Mouse (Mus musculus): Measurements from ENCODE around the gene Chd3.

The Chd3 gene

DNA sequence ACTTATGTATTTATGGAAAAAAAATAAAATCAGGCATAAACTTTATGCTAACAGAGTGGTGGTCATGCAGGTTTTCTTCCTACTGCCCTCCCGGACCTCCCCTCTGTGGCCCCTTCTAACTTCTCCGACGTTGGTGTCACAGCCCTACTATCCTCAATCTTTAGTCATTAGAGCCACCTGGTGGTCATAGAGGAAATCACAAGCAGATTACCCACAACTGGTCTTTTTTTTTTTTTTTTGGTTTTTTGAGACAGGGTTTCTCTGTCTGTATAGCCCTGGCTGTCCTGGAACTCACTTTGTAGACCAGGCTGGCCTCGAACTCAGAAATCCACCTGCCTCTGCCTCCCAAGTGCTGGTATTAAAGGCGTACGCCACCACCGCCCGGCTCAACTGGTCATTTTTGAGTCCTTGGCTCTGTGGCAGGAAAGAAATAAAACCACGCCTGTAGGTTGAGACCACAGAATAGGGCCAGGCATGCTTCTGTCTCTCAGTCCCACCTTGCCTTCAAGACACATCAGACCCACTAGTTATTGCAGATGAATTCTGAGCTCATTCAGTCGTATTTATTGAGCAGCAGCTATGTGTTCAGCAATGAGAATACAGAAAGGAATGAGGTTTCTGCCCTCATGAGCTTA is 21.3 kb upstream of the Chd3 start:
- peak; percentile 83 for DNase-seq (ENCODE audit: low read depth, low spot score)

GRCm38 (mm10) chr11:69389531-69390399 is 20.6 kb upstream of the Chd3 start:
- DNase-seq (ENCODE audit: low read depth, low spot score), result no peak

DNA sequence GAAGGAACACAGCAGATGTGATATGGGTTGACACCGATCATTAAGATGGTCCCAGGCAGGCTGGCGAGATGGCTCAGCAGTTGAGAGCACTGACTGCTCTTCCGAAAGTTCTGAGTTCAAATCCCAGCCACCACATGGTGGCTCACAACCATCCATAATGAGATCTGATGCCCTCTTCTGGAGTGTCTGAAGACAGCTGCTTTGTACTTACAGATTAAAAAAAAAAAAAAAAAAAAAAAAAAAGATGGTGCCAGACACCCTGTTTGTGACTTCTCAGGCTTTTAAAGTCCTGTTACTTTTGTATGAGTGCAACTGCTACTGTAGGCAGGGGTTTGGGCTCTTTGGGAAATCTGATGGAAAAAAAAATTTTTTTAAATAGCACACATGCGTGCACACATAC is 19.5 kb upstream of the Chd3 start:
- no peak for DNase-seq (ENCODE audit: low read depth, low spot score)

DNA sequence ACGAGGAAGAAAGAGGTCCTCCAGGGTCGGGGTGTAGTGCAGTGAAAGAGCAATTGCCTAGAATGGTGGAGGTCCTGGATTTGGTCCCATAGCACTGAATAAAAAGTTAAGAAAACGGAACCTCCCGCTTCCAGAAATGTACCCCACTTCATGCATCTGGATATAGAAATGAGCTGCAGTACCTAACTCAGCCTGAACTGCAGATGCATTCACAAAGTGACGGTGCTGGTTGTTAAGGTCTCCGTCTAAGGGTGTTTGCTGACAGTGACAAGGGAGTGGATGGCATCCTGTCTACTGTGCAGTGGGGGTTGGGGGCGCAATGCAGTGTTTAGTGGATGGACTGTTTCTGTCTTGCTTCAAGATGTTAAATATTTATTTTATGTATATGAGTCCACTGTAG is 17.6 kb upstream of the Chd3 start:
- DNase-seq (ENCODE audit: low read depth, low spot score), result no peak

- no peak for DNase-seq (ENCODE audit: low read depth, low spot score)
Measured at GRCm38 (mm10) chr11:69384979-69385378, 15.8 kb upstream of the Chd3 start.

DNA sequence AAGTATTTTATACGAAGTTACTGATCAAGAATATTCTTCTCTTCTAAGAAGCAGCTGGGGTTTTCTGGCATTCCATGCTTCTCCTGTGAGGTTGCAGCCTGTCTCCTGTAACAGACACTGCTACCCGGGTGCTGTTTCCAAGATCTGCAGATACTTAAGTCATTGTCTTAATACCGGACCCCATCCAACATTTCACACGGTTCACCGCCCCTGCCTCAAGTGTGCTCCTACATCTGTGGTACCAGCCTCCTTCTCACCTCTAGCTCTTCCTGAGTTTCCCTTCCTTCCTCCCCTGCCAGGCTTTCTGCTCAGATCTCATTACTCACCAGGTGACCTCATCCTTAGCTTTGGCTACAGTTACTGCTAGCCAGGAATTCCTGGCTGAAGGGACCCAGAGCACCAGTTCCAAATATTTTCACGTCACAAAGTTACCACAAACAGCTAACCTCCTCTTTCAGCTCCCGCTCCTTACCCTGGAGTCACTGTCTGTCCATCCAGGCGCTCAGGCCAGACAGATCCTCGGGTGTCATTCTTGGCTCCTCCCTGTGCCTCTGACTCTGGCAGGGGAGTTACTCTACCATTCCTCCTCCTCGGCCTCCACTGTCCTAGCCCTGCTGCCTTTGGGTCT is 13.4 kb upstream of the Chd3 start:
- DNase-seq (ENCODE audit: low read depth, low spot score), result no peak

DNA sequence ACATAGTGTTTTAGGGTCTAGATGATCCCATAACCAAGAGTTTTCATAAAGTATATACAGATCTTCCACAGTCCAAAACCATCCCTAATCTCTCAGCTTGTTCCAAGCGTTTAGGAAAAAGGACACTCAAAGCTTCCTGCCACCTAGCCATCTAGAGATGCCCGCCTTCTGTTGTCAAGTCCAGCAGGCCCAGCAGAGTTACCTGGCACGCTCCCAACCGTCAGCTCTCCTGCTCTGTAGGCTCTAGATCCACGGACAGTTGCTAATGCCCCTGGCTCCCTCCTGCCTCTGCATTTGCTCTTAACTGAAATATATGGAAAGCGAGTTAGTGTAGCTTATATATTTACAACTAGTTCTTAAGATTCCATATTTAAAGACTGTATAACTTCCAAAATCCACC is 12.2 kb upstream of the Chd3 start:
- no peak for DNase-seq (ENCODE audit: low read depth, low spot score)

GRCm38 (mm10) chr11:69379600-69379999 is 10.4 kb upstream of the Chd3 start:
- DNase-seq (ENCODE audit: low read depth, low spot score), result no peak

- DNase-seq (ENCODE audit: low read depth, low spot score), result no peak
Measured at GRCm38 (mm10) chr11:69377766-69378165, 8.6 kb upstream of the Chd3 start.

- no peak for DNase-seq (ENCODE audit: low read depth, low spot score)
Measured at GRCm38 (mm10) chr11:69375646-69376045, 6.4 kb upstream of the Chd3 start.

GRCm38 (mm10) chr11:69373223-69373965 is 4.2 kb upstream of the Chd3 start:
- no peak for DNase-seq (ENCODE audit: low read depth, low spot score)

GRCm38 (mm10) chr11:69372780-69373170 is 3.6 kb upstream of the Chd3 start:
- DNase-seq (ENCODE audit: low read depth, low spot score), result peak; percentile 59

DNA sequence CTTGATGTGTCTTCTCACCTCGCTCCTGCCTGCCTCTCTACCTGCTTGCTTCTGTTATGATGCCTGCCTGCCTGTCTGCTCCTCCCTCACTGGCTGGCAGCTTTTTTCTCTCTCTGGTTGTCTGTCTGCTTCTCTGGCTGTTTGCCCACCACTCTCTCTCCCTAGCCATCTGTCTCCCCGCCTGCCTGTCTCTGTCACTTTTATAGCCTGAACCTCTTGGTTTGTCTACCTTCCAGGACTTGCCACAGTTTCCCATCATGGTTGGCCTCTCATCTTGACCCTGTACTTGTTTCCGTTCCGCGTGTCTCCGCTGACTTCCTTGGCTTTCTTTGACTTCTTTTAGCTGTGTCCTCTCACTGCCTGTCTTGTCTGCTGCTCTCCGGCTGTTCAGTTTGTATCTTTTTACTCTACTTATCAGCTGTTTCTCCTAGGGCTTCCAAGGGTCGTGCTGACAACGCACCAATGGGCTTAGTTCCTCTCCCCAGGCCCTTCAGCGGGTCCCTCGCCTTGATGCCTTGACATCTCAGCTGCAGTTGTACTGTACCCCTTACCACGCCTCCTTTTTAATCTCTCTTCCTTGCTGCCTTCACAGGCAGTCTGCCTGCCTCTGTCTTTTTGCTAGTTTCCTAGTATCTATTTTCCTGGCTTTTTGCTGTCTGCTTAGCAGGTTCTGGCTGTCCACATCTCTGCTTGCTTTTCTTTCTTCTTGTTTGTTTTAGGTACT is 3.0 kb upstream of the Chd3 start:
- DNase-seq (ENCODE audit: low read depth, low spot score), result peak; percentile 52

DNA sequence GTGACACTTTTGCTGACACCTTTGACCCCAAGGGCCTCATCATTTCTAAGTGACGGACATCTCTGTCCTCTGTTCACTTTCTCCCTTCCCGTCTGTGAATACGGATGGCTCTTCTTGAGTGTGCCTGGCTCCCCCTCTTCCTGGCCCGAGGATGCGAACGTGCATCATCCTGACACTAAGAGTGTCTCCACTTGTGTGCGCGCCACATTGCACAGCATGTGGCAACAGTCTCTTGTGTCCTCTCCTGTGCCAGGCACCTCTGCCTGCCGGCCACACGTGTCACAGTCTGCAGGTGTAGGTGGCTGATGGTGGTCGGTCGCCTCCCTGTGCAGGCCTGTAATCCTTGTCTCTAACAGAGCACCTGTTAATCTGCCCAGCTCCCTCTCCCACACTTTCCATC is 2.4 kb upstream of the Chd3 start:
- peak; percentile 32 for DNase-seq (ENCODE audit: low read depth, low spot score)

GRCm38 (mm10) chr11:69370817-69371215 is 1.6 kb upstream of the Chd3 start:
- no peak for DNase-seq (ENCODE audit: low read depth, low spot score)

- no peak for DNase-seq (ENCODE audit: low read depth, low spot score)
Measured at GRCm38 (mm10) chr11:69369990-69370816, 997 bp upstream of the Chd3 start.

DNA sequence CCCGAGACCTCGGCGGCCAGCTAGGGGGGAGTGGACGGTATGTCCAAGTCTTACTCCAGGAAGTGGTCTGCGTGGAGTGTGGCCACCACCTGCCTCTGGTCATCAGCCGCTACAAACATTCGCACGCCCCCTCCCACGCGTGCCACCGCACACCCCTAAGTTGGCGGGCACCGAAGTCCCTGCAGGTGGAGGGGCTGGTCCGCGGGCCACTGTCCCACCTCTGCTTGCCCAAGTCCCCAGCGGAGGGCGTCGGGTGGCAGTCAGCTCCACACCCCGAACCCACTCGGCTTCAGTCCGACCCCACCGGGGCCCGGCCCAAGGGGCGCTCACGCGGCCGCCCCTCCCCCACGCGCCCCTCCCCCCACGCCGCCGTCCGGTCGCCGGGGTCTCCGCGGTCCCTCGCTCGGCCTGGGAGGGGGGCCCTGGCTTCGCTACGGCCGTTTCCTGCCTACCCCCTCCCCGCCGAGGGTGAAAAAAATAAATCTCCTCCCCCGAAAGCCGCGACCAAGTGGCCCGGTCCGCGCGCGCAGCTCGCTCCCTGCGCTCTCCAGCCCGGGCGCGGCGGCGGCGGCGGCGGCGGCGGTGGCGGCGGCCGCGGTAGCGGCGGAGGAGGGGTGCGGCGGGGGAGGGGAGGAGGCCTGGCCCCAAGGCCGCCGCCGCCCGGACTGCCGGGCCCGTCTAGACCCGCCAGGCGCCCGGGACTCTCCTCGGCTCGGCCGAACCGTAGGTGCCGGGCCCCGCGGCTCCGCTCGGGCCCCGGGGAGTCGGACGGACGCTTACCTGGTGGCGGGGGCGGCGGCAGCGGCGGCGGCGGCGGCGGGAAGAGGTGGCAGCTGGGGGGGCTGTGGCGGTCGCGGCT is 621 bp downstream of the Chd3 start:
- peak; percentile 63 for DNase-seq (ENCODE audit: low read depth, low spot score)

- DNase-seq (ENCODE audit: low read depth, low spot score), result peak; percentile 48
Measured at GRCm38 (mm10) chr11:69367616-69368355, 1.4 kb downstream of the Chd3 start.

Data from CD4-positive helper T cell, adult 2 months (primary cell).